Mouse (Mus musculus): ENCODE measurements around the gene Socs1. TPM values are rescaled to one million over a fixed set of nuclear protein-coding genes. Genes with fewer than 3 reads are reported as not detected.

The Socs1 gene
- polyA plus RNA-seq, 1 experiment from 2014 or later = 1.2 TPM

- H3K27me3 ChIP-seq = peaks cover 37% of the 10 kb centered on the region
- H3K4me3 ChIP-seq (replicated peaks) = peak overlapping the region; percentile 85
- peak overlapping the region; percentile 95 for H3K4me2 ChIP-seq
- peak overlapping the region; percentile 67; the same call in 1 of the 2 replicates for H3K9ac ChIP-seq
- no peaks in the 10 kb centered on the region for H3K9me3 ChIP-seq (replicated peaks)
- H3K27ac ChIP-seq (replicated peaks) = peak overlapping the region; percentile 81
- peak; percentile 20; the same call in 1 of the 2 replicates for ATAC-seq (ENCODE audit: insufficient read depth)
- 2% methylated on average over 9 of the region's 9 CpGs for WGBS (ENCODE audit: insufficient replicate concordance)
- no peaks in the 10 kb centered on the region for H3K36me3 ChIP-seq (replicated peaks)
- peaks cover 38% of the 10 kb centered on the region for H3K4me1 ChIP-seq (replicated peaks)
These were observed 952 bp upstream of the Socs1 start for GRCm38 (mm10) chr16:10786288-10786687.

GRCm38 (mm10) chr16:10784793-10785370 lies 454 bp downstream of the Socs1 start:
- H3K4me3 ChIP-seq (replicated peaks) = peak overlapping the region; percentile 85
- peak overlapping the region; percentile 81 for H3K27ac ChIP-seq (replicated peaks)
- H3K27me3 ChIP-seq = peaks cover 37% of the 10 kb centered on the region
- no peaks in the 10 kb centered on the region for H3K9me3 ChIP-seq (replicated peaks)
- no peaks in the 10 kb centered on the region for H3K36me3 ChIP-seq (replicated peaks)
- H3K9ac ChIP-seq = peak overlapping the region; percentile 67
- H3K4me1 ChIP-seq (replicated peaks) = peaks cover 38% of the 10 kb centered on the region
- peak overlapping the region; percentile 95 for H3K4me2 ChIP-seq
- WGBS (ENCODE audit: insufficient replicate concordance) = under 1% methylated on average over 54 of the region's 55 CpGs
- peak; percentile 67 for ATAC-seq (ENCODE audit: insufficient read depth)

- H3K4me2 ChIP-seq = peak overlapping the region; percentile 95
- 3% methylated on average over 81 of the region's 81 CpGs for WGBS (ENCODE audit: insufficient replicate concordance)
- H3K36me3 ChIP-seq (replicated peaks) = no peaks in the 10 kb centered on the region
- no peaks in the 10 kb centered on the region for H3K9me3 ChIP-seq (replicated peaks)
- H3K4me1 ChIP-seq (replicated peaks) = peaks cover 38% of the 10 kb centered on the region
- no peak for ATAC-seq (ENCODE audit: insufficient read depth)
- H3K4me3 ChIP-seq (replicated peaks) = peak overlapping the region; percentile 85
- H3K9ac ChIP-seq = peak overlapping the region; percentile 67; the same call in 1 of the 2 replicates
- H3K27ac ChIP-seq (replicated peaks) = 0 out of 2 replicates have a peak overlapping the region, but pooled peaks have one; percentile 81
- peaks cover 37% of the 10 kb centered on the region for H3K27me3 ChIP-seq
These were observed 1.2 kb downstream of the Socs1 start for GRCm38 (mm10) chr16:10783883-10784792.

- Histone ChIP-seq H3K4me3 (replicated peaks) (no peak overlapping the region), H3K9ac (no peak overlapping the region), H3K27ac (replicated peaks) (no peak overlapping the region), H3K4me1 (replicated peaks) (peaks cover 38% of the 10 kb centered on the region), H3K27me3 (peaks cover 37% of the 10 kb centered on the region), H3K4me2 (0 out of 2 replicates have a peak overlapping the region, but pooled peaks have one; percentile 18), H3K36me3 (replicated peaks) (no peaks in the 10 kb centered on the region), H3K9me3 (replicated peaks) (no peaks in the 10 kb centered on the region)
- no peak for ATAC-seq (ENCODE audit: insufficient read depth)
- 39% methylated on average over 8 of the region's 8 CpGs for WGBS (ENCODE audit: insufficient replicate concordance)
These were observed 1.9 kb downstream of the Socs1 start for GRCm38 (mm10) chr16:10783451-10783850.

- Histone ChIP-seq H3K9ac (no peak overlapping the region), H3K36me3 (replicated peaks) (no peaks in the 10 kb centered on the region), H3K4me3 (replicated peaks) (no peak overlapping the region), H3K27me3 (peaks cover 37% of the 10 kb centered on the region), H3K4me1 (replicated peaks) (peaks cover 41% of the 10 kb centered on the region), H3K9me3 (replicated peaks) (no peaks in the 10 kb centered on the region), H3K4me2 (peak overlapping the region; percentile 18; the same call in 1 of the 2 replicates), H3K27ac (replicated peaks) (no peak overlapping the region)
- no peak for ATAC-seq (ENCODE audit: insufficient read depth)
- 4% methylated on average over 1 of the region's 1 CpGs for WGBS (ENCODE audit: insufficient replicate concordance)
These were observed 2.2 kb downstream of the Socs1 start for GRCm38 (mm10) chr16:10783152-10783434.

- peaks cover 46% of the 10 kb centered on the region for H3K4me1 ChIP-seq (replicated peaks)
- peaks cover 37% of the 10 kb centered on the region for H3K27me3 ChIP-seq
- H3K9me3 ChIP-seq (replicated peaks) = no peaks in the 10 kb centered on the region
- no peak for ATAC-seq (ENCODE audit: insufficient read depth)
- no peaks in the 10 kb centered on the region for H3K36me3 ChIP-seq (replicated peaks)
- H3K9ac ChIP-seq = no peak overlapping the region
- H3K4me3 ChIP-seq (replicated peaks) = no peak overlapping the region
- H3K4me2 ChIP-seq = peak overlapping the region; percentile 18; the same call in 1 of the 2 replicates
- WGBS (ENCODE audit: insufficient replicate concordance) = 43% methylated on average over 6 of the region's 6 CpGs
- H3K27ac ChIP-seq (replicated peaks) = no peak overlapping the region
These were observed 2.8 kb downstream of the Socs1 start for GRCm38 (mm10) chr16:10782377-10783151.

GRCm38 (mm10) chr16:10781862-10782371 lies 3.4 kb downstream of the Socs1 start:
- H3K9ac ChIP-seq = no peak overlapping the region
- no peak overlapping the region for H3K4me2 ChIP-seq
- no peak overlapping the region for H3K27ac ChIP-seq (replicated peaks)
- no peak for ATAC-seq (ENCODE audit: insufficient read depth)
- peaks cover 47% of the 10 kb centered on the region for H3K4me1 ChIP-seq (replicated peaks)
- 52% methylated on average over 9 of the region's 9 CpGs for WGBS (ENCODE audit: insufficient replicate concordance)
- H3K9me3 ChIP-seq (replicated peaks) = no peaks in the 10 kb centered on the region
- H3K36me3 ChIP-seq (replicated peaks) = no peaks in the 10 kb centered on the region
- no peak overlapping the region for H3K4me3 ChIP-seq (replicated peaks)
- peaks cover 37% of the 10 kb centered on the region for H3K27me3 ChIP-seq

GRCm38 (mm10) chr16:10780631-10781120 lies 4.7 kb downstream of the Socs1 start:
- 61% methylated on average over 5 of the region's 5 CpGs for WGBS (ENCODE audit: insufficient replicate concordance)
- no peak overlapping the region for H3K9ac ChIP-seq
- ATAC-seq (ENCODE audit: insufficient read depth) = no peak
- H3K4me2 ChIP-seq = no peak overlapping the region
- peaks cover 37% of the 10 kb centered on the region for H3K27me3 ChIP-seq
- H3K27ac ChIP-seq (replicated peaks) = no peak overlapping the region
- H3K4me1 ChIP-seq (replicated peaks) = peaks cover 36% of the 10 kb centered on the region
- no peak overlapping the region for H3K4me3 ChIP-seq (replicated peaks)
- H3K9me3 ChIP-seq (replicated peaks) = no peaks in the 10 kb centered on the region
- no peaks in the 10 kb centered on the region for H3K36me3 ChIP-seq (replicated peaks)

GRCm38 (mm10) chr16:10777579-10778160 lies 7.7 kb downstream of the Socs1 start:
- no peak overlapping the region for H3K4me2 ChIP-seq
- peaks cover 10% of the 10 kb centered on the region for H3K27me3 ChIP-seq
- 45% methylated on average over 5 of the region's 5 CpGs for WGBS (ENCODE audit: insufficient replicate concordance)
- 0 out of 2 replicates have a peak, but pooled peaks have one; percentile 28 for ATAC-seq (ENCODE audit: insufficient read depth)
- no peaks in the 10 kb centered on the region for H3K9me3 ChIP-seq (replicated peaks)
- H3K4me3 ChIP-seq (replicated peaks) = no peak overlapping the region
- peaks cover 15% of the 10 kb centered on the region for H3K4me1 ChIP-seq (replicated peaks)
- no peak overlapping the region for H3K27ac ChIP-seq (replicated peaks)
- H3K36me3 ChIP-seq (replicated peaks) = no peaks in the 10 kb centered on the region
- no peak overlapping the region for H3K9ac ChIP-seq

- H3K4me3 ChIP-seq (replicated peaks) = no peak overlapping the region
- no peak overlapping the region for H3K27ac ChIP-seq (replicated peaks)
- 47% methylated on average over 7 of the region's 7 CpGs for WGBS (ENCODE audit: insufficient replicate concordance)
- no peak overlapping the region for H3K9ac ChIP-seq
- H3K4me1 ChIP-seq (replicated peaks) = peaks cover 11% of the 10 kb centered on the region
- no peaks in the 10 kb centered on the region for H3K36me3 ChIP-seq (replicated peaks)
- no peak overlapping the region for H3K4me2 ChIP-seq
- ATAC-seq (ENCODE audit: insufficient read depth) = no peak
- no peaks in the 10 kb centered on the region for H3K9me3 ChIP-seq (replicated peaks)
- H3K27me3 ChIP-seq = no peaks in the 10 kb centered on the region
These were observed 9.0 kb downstream of the Socs1 start for GRCm38 (mm10) chr16:10776322-10776721.
